Mouse (Mus musculus) urinary bladder, postnatal 4 days (tissue): Measurements from ENCODE around the gene Tgfbr2.

Experiments
- DNase-seq, 2 experiments: peaks; one replicate each; pipeline ENCODE4 v3.0.0; 2021 to 2022; ENCODE audit warnings: low spot score in 2 of 2

Tgfbr2 gene

DNA sequence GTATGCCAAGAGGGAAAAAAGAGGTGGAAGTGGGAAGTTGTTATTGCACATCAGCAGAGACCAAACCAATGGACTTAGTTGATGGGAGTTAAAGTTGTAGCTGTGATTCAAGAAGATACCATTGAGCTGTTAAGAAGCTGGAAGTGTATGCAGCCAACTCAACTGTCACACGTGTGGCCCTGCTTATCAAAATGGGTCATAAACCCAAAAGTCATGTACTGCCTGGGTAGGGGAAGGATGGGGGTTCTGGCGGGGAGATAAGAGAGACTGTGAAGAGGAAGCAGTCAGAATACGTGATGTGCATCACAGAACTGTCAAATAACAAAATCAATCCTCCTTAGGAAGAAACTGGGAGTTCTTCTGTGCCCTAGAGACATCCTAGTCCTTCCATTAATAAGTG is 15.1 kb downstream of the Tgfbr2 start:
- no peak for DNase-seq

DNA sequence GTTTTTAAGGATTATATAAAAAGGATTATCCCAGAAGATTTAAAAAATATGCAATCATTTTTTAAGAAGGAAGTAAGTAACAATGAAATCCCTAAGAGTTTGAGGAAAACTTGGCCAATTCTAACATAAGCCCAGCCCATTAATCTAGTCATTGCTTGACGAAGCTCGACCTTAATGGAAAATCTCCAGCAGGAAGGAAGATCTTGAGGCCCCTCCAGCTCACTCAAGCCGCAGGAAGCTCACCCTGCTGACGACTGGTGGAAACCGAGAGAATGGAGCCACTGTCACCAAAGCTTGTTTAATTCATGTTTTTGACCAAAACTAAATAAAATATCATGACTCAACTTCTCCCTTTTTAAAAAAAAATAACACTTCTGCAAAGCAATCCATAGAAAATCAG is 18.7 kb downstream of the Tgfbr2 start:
- no peak for DNase-seq

DNA sequence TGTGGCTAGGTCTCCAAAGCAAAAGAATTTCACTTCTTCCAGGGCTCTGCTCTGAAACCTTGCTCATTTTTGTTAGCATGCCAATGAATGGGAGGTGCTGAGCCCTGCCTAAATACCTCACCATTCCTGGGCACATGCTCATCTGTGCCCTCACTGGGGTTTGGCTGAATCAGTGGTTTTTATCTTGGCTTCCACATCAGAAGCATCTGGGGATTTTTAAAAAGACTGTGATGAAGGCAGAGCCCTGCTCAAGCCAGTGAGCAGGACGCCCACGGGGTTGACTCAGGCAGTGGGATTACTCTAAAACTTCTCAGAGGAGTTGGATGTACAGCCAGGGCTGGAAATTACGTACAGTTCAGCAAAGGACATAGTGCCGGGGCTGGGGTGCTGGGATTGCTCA is 22.3 kb downstream of the Tgfbr2 start:
- DNase-seq, result no peak

DNA sequence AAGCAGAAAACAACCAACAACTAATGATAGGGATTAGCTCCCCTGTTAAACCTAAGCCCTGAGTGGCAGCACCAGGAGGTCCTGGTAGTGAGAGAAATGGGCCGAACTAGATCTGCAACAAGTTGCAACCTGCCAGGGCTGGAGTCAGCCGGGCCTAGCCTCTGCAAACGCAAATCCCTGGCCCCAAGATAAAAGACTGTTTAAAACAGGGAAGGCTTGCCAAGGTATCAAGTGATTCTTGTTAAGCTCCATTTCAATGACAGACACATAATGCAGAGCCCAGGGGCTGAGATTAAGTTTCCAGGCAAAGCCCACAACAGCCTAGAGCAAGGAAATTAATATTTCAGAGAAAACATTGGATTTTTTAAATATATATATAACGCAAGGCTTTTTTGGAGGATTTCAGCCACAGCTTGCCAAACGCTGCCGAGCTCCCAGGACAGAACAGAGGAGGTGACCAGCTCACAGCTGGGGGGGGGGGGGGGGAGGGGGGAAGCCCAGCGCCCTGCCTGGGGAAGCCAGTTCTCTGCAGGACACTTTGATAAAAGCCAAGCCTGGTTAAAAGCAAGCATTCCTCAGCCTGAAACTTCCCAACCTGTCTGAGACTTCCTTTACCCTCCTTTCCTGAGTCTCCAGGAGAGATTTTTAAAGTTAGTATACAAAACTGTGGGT is 24.3 kb downstream of the Tgfbr2 start:
- no peak for DNase-seq

DNA sequence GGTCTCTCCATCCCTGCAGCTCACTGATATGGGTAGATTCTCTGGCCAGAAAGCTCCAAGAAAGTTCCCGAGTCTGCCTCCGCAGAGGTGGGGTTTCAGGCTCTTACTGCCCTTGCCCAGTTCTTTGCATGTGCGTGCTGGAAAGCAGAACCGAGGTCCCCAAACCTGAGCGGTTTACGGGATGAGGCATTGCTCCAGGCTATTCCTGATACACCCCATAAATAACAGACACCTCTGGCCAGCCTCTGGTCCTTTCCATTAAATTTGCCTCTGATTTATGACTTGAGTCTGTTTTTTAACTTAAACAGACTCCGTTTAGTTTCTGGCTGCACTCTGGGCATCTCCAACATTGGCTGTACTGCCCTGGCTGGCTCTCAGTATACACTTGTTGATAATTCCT is 26.4 kb downstream of the Tgfbr2 start:
- no peak for DNase-seq

DNA sequence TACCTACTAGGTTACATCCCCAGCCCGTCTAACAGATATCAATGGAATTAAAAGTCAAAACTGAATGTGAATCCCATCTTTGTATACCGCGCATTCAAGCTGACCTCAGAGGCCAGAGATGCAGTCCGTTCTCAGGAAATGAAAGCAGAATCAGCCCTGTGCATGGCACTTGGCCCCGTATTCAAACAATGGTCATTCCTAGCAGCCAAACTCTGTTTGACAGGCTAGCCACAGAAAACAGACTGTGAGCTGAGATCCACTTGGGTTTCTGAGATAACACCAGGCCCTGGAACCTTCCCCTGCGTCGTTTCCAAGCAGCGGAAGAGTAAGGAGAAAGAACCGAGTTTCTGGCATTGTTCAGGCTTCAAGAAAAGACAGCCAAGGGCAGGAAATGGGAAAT is 28.9 kb downstream of the Tgfbr2 start:
- no peak for DNase-seq

DNA sequence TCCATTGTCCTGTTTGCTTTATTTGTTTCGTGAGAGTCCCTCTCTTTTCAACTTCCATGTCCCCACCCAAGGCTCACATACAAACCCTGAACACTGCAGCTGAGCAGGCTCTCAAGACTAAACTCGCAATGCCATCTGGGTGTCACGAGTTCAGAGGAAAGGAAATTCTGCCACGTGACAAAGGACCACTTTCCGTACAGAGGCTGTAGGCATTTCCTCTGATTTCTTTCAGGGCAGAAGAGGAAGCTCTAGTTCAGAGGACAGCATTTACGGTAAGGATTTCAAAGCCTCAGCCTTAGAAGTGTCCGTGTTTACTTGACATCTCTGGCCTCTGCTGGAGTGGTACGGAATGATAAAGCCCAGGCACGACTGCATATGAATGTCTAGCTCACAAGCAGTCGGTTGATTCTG is 29.9 kb downstream of the Tgfbr2 start:
- DNase-seq, result no peak

DNA sequence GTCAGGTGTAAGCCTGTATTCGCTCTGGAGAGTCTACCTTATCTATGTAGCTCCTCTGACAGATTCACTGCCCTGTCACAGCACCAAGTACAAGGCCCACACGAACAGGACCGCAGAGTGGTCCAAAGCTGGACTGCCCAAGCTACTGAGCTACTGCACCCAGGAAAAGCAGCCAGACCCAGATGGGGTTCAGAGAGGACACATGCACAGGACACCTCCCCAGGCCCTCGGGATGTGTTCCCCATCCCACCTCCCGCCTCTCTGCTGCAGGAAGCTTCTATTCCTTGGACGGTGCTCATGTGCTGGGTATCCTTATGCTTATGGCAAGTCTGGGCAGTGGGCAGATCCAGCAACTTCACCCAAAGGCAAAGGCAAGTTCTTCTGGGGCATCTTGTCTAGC is 34.7 kb downstream of the Tgfbr2 start:
- no peak for DNase-seq

DNA sequence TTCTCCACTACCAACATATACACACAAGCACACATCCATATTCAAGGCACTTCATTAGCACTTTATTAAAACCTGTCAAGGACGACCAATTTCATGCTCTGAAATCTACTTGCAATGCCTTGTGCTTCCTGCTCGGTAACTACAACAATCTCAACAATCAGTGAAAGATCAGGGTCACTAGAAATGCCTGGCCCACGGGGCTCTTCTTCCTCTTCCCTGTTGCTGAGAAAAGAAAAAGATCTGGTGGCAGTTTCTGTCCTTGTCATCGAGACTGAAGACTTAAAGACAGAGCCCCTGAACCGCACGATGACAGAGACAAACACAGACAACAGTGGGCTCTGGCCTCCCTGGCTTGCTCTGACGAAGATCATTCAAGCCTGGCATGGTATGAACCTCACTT is 35.6 kb downstream of the Tgfbr2 start:
- DNase-seq, result no peak

DNA sequence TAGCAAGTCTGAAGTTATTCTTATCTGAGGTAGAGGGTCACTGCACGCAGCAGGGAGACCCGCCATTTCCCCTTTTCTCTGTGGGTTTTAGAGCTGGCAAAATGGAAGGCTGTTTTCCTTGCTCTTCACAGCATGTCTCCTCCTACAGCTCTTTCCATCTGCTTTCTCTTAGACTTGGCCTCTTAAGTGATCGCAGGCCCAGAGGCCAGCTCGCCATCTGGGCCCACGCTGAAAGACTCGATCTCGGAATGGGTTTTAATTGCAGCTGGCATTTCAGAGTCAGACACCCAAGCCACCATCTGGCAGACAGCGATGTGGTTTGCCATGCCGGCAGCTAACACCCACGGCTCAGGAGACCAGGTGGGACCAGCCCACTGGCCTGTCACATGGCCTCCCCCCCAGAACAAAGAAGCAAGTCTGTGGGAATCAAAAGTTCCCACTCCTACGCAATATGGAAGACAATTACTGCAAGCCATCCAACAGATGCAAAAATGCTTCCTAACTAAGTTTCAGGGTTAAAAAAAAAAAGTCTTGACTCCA is 36.5 kb downstream of the Tgfbr2 start:
- DNase-seq, result no peak

DNA sequence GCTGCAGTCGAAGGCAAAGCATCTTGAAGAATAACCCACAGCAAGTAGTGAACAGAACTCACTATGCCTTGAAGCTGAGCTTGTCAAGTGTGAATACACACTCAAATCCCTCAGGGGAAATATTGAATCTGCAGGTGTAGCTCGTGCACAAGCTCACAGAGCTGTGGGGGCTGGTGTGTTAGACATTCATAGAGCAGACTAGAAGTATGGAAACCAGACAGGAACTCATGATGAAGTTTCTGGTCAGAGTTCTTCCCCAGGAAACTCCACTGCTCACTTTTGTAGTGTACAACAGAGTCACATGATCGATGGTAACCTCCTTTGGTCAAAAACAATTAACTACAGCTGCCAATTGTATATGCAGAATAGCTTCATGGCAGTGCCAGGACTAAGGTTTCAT is 37.5 kb downstream of the Tgfbr2 start:
- no peak for DNase-seq

DNA sequence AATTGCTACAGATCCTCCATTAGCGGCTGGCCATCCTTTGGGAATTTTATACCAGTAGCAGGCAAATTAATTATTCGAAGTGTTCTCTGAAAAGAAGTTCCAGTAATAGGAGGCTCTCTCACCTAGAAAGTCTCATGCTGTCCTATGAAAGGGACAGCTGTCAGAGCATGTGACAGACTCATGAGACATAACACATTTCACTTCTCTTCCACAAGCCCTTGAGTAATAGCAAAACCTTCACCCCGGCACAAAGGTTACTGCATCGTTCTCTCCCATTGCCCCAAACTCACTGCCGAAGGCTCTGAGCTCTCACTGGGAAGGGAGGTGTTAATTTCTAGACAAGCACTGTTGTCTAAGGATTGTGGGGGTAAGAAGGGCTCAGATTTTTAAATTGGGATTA is 38.3 kb downstream of the Tgfbr2 start:
- DNase-seq, result no peak

DNA sequence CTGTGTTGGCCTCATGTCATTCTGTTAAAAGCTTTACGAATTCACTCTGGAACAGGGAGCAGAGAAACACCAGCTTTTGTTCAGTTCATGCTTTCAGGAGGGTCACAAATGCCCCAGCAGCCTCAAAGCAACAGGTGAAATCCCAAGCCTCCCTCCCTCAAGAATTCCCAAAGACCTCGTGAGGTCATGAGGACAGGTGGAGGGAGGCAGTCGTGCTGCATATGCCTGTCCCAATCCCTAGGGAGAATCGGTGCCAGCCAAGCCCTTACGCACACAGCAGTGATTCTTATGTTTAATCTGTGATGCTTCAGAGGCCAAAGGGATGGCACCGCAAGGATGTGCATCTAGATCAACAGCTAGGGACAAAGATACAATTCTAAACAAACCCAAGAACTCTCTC is 39.0 kb downstream of the Tgfbr2 start:
- DNase-seq, result no peak

DNA sequence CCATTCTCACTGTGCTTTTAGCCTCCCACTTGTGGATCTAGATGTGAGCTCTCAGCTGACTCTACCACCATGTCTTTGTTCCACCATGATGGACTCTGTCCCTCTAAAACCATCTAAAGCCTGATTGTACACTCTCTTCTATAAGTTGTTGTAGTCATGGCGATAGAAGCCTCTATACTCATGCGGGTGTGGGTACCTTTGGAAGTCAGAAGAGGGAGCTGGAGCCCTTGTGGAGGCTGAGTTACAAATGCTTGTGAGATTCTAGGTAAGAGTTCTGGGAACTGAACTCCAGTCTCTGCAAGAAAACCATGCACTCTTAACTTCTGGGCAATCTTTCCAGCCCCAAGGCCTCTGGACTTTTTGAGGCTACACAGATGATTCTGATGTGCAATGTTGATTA is 40.7 kb downstream of the Tgfbr2 start:
- no peak for DNase-seq

DNA sequence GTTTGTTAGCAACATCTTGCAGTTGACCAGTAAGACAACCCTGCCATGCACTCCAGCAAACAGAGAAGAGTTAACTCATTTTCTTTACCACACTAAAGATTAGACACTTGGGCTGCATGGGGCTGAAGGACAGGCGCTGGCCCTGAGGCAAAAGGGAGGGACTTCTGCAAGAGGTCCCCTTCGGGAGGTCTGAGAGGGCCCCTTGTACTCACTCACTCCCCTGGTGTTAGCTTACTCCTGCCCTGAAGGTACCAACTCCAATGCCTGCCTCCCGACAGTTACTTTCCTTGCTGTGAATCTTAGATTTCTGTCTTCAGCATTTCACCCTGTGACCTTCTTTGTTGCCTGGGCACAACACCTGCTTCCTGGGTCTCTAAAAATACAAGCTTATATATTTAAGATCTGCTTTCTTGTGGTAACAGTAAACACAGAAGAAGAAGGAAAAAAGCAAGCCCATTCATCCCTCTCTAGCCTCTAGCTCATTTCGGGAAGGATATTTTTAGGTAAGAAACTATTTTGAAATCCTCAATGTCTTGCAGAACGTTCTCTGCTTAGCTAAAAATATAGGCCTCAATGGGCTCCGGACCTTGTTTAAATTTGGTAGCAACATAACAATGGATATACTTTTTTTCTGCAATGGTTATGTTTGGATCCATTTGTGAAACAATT is 41.7 kb downstream of the Tgfbr2 start:
- DNase-seq, result no peak

DNA sequence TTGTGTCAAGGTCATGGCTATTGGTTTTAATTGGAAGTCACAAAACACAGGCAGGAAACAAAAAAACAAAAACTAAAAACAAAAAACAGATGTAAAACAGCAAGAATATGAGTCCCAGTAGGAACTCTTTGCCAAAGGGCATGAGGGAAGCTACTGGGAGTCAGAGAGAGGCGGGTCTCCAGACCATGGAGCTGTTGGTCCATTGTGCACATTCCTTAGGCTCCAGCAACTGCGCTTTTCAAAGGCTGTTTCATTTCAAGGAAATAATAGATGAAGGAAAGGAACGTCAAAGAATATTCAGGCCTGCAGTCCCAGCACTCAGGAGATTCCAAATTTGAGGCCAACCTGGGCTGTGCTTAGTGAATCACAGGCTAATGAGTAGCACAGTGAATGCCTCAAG is 46.3 kb downstream of the Tgfbr2 start:
- DNase-seq, result no peak

DNA sequence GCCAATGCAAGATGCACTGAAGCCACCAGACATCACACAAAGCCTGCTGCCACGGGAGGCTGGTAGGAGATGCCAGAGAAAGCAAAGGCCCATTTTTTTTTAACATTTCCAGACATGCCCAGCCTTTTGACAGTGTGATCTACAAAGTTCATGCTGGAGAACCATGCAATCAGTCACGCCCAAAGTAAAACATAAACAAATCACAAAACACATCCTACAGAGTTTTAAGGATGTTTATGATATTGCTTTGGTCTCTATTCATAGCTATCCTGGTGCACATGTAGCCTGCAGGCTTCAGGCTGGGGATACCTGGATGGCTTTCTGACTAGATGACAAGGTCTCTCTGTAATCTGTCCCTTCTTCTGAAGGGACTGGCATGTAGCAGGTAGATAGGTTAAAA is 46.8 kb downstream of the Tgfbr2 start:
- no peak for DNase-seq

DNA sequence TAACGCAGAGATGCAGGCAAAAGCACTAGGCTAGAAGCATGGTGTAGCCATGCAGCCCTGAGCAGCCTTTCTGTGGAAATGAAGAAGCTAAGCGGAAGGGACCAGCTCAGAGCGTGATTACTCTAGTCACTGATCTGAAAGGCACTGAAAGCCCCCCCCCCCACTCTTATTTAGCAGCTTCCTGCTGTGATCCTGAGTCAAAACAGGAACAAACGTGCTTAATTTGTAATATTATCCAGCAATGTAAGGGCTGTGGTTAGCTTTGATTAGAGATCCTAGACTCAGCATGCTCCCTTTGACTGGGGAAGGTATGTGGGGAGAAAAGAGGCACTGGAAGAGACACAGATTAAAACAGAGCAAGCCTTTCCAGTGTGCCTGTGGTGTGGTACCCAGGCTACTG is 48.7 kb downstream of the Tgfbr2 start:
- no peak for DNase-seq

DNA sequence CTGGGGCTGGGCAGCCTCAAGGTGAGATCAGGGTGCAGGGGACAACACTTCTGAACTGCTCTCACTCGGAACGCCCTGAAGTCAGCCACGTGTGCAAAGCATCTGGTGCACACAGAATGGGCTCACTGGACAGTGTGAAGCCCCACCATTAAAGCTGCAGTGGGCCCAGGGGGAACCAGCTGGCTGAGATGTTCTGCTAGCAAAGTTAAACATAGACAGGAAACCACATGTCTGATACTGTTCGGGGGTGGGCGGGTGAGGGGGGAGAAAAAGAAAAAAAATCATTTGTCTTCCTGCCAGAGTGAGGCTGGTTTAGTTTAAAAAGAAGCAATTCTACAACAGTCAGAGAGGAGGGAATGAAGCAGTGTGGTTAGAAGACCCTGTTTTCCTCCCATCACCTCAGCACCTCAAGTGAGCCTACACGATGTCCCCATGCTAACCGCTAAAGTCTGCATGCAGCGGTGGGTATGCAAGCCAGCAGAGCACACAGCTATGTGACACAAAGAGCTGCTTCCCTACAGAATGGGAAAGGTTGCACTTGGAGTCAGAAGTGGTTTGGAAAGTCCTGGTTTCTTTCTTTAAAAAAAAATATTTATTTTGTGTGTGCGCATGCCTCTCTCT is 52.1 kb downstream of the Tgfbr2 start:
- no peak for DNase-seq

DNA sequence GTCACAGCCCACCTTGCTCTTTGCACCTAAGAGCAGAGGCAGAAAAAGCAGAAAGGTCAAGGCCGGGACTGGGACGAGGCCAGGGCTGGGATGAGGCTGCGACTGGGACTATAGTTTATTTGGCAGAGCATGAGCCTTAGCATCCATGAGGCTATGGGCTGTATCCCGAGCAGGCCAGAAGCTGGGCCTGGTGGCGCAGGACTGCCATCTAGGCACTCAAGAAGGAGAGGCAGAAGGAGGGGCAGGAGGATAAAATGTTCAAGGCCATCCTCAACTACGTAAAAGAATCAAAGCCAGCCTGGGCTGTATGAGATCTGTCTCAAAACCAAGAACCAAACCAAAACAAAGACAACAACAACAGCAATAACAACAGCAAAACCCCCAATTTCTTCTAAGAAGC is 52.6 kb downstream of the Tgfbr2 start:
- no peak for DNase-seq

DNA sequence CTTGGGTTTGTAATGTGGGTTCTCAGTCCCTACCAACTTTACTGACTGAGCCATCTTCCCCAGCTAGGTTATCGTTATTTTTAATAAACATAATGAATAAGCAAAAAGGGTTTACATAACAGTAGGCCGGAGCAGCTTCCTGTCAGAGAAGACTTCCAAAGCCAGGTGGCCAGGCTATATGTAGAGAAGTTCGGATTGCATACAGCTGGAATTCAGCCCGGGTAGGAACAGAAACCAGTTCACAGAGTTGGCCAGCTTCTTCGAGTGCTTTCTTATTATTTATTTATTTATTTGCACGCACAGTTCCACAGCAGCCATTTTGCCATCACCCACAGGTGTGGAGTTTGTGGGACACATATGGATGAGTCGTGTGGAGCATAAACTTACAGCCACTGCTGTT is 53.7 kb downstream of the Tgfbr2 start:
- DNase-seq, result no peak

DNA sequence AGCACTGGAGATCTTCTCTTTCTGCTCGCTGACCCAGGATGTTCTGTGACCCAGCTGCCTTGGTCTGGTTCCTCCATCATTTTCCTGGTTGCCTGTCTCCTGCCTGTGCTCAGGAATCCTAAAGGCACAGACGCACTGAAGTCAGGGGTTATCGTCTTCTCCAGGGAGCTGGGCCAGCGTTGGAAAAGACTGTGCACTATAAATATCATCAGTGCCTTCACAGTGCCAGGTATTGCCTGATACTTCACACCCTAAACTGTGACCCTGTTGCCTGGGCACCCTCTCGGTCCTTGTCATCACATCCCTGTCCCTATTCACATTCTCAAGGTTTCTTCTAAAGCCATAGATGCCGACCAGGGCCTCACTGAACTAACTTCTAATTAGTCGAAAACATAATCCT is 55.2 kb downstream of the Tgfbr2 start:
- DNase-seq, result no peak

DNA sequence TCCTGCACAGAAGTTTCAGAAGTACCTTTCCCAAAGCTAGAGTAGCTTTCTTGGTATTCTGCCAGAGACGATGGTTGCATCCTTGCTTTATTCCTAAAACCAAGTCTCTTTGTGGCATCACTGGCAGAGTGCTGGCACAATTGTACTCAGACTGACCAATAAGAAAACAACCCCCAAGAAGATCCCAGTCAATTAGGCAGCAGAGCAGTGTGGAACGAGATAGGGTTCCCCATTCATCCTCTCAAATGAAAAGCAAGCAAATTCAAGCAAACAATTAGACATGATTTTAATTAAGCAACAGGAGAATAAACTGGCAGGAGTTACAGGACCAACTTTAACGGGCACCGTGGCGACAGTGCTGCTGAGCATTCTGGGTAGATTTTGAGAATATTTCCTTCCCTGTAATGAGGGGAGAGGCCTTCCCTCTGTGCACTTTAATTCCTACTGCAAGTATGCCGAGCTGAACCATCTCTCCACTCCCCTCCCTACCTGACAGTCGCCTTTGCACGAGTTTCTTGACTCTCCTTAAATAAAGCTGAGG is 56.8 kb downstream of the Tgfbr2 start:
- no peak for DNase-seq
